Mouse (Mus musculus) cortical plate, adult 2 months (tissue): ENCODE results near the gene Tnfrsf9.

Source experiments
- CTCF ChIP-seq: fragments of 200-500 bp; IDR thresholded peaks from 2 replicates; pipeline ENCODE4 v1.5.1; 2011; ENCODE audit warnings: mild to moderate bottlenecking, control low read depth, low read length; ENCODE audit not compliant: insufficient read depth; ENCODE audit errors: extremely low read depth
- POLR2A ChIP-seq: fragments of 200-500 bp; IDR thresholded peaks from 2 replicates; pipeline ENCODE4 v1.6.1; 2011; ENCODE audit warnings: mild to moderate bottlenecking, low read length, control low read depth; ENCODE audit not compliant: insufficient read depth; ENCODE audit errors: extremely low read depth

GRCm38 (mm10) chr4:150958536-150958935, 44.2 kb downstream of the Tnfrsf9 start:
- no peak for TF ChIP-seq CTCF
- no peak for TF ChIP-seq POLR2A
